ENCODE assay signal across 18 mouse cellular contexts in the genomic region with DNA sequence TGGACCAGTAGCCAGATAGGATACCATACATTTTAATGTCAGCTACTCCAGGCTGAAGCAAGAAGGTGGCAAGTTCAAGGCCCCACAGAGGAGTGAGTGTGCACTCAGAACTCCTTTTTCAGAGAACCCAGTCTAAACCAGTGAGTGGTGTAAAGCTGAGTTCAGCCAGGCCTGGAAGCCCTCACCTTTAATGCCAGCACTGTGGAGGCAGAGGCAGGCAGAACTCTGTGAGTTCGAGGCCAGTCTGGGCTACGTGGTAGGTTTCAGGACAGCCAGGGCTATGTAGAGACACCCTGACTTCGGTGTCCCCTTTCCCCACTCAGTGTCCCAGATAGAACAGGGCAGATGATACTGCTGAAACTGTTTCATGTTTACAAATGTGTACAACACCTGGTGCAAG.
"Had no signal": no experiment of that assay in that cellular context is flagged by ENCODE, and none has a peak within 500 bp of the region (broad histone marks: within the 10 kb centered on the region; RNA-seq: fewer than 3 reads in every experiment).

No protein-coding gene starts in this region.

- H3K27ac ChIP-seq: liver, embryonic 15.5 days; lung, embryonic 15.5 days; macrophage; neural tube, embryonic 12.5 days; stomach, embryonic 15.5 days; stomach, postnatal 0 days had no signal

- H3K4me2 ChIP-seq: liver, embryonic 15.5 days; lung, embryonic 15.5 days; neural tube, embryonic 12.5 days; stomach, embryonic 15.5 days had no signal

- H3K4me3 ChIP-seq: liver, embryonic 15.5 days; lung, embryonic 15.5 days; megakaryocyte, embryonic 14.5 days; neural tube, embryonic 12.5 days; stomach, embryonic 15.5 days had no signal

- DNase-seq: liver, postnatal 0 days; lung, adult 2 months; lung, postnatal 14 days; lung, postnatal 36 days; midbrain, embryonic 14.5 days; right cerebral cortex, postnatal 14 days; thymus, adult 2 months; thymus, postnatal 25 days; thymus, postnatal 4 days had no signal

- ATAC-seq: liver, postnatal 0 days; lung, postnatal 0 days; midbrain, embryonic 16.5 days had no signal

- H3K4me1 ChIP-seq: liver, embryonic 15.5 days; lung, embryonic 15.5 days; megakaryocyte, embryonic 14.5 days; neural tube, embryonic 12.5 days; stomach, embryonic 15.5 days had no signal

- H3K27me3 ChIP-seq: liver, embryonic 15.5 days; lung, embryonic 15.5 days; neural tube, embryonic 12.5 days; stomach, embryonic 15.5 days had no signal

- H3K9me3 ChIP-seq: liver, embryonic 15.5 days; lung, embryonic 15.5 days; megakaryocyte, embryonic 14.5 days; neural tube, embryonic 12.5 days; stomach, embryonic 15.5 days had no signal

- H3K9ac ChIP-seq: liver, embryonic 15.5 days; liver, postnatal 0 days; lung, embryonic 15.5 days; neural tube, embryonic 12.5 days; stomach, embryonic 15.5 days had no signal

- H3K36me3 ChIP-seq: liver, embryonic 15.5 days; lung, embryonic 15.5 days; neural tube, embryonic 12.5 days; stomach, embryonic 15.5 days had no signal
